Mouse (Mus musculus) lung, embryonic 14.5 days (tissue): ENCODE results near the gene Tef. TPM values are rescaled to one million over a fixed set of nuclear protein-coding genes. Genes with fewer than 3 reads are reported as not detected.

Experiments used
- ATAC-seq: fragments of 200-750 bp; cut with Nextera tagmentation; 2 replicates; pipeline ENCODE4 v1.8.0; 2017; ENCODE audit warnings: mild to moderate bottlenecking, moderate TSS enrichment, moderate library complexity; ENCODE audit not compliant: insufficient read depth
- DNase-seq: peaks from one replicate; pipeline ENCODE4 v3.0.0-alpha.2; 2015
- H3K27ac ChIP-seq: fragments of 300-500 bp; sonication (generic); 2 replicates; pipeline ENCODE4 v1.5.1; 2014; ENCODE audit warnings: low read depth, mild to moderate bottlenecking, moderate library complexity
- H3K27me3 ChIP-seq: fragments of 300-500 bp; sonication (generic); 2 replicates; pipeline ENCODE4 v1.6.1; 2014; ENCODE audit warnings: low read length, control low read depth; ENCODE audit not compliant: insufficient read depth
- H3K36me3 ChIP-seq: fragments of 300-500 bp; sonication (generic); 2 replicates; pipeline ENCODE4 v1.6.1; 2014; ENCODE audit warnings: control low read depth; ENCODE audit not compliant: insufficient read depth
- H3K4me1 ChIP-seq: fragments of 300-500 bp; sonication (generic); 2 replicates; pipeline ENCODE4 v1.6.1; 2014; ENCODE audit warnings: antibody characterized with exemption, control low read depth; ENCODE audit not compliant: insufficient read depth
- H3K4me2 ChIP-seq: fragments of 300-500 bp; sonication (generic); 2 replicates; pipeline ENCODE4 v1.6.1; 2014; ENCODE audit warnings: mild to moderate bottlenecking
- H3K4me3 ChIP-seq: fragments of 300-500 bp; sonication (generic); 2 replicates; pipeline ENCODE4 v1.5.1; 2014; ENCODE audit warnings: low read depth, low read length
- H3K9ac ChIP-seq: fragments of 300-500 bp; sonication (generic); 2 replicates; pipeline ENCODE4 v1.6.1; 2014
- H3K9me3 ChIP-seq: fragments of 300-500 bp; sonication (generic); 2 replicates; pipeline ENCODE4 v1.6.1; 2016; ENCODE audit warnings: low read depth, low read length, control low read depth
- CTCF ChIP-seq: IDR thresholded peaks from 2 replicates; pipeline ENCODE4 v1.5.1; 2016; ENCODE audit warnings: antibody characterized with exemption, low read depth
- WGBS: fragments of 180-500 bp; shearing (Covaris S2); extraction: QIAGEN DNeasy Blood & Tissue Kit; methylation state at CpG from one replicate; pipeline ENCODE4 v1.1.7; 2014; 5-methylcytosine and 5-hydroxymethylcytosine counted together
- polyA plus RNA-seq: library from polyadenylated mRNA; unstranded; fragments of >200 nt; fragmentation: Nextera tagmentation; extraction: Ambion mirVana; gene quantifications from 2 replicates; pipeline ENCODE4 v1.2.1, GENCODE M21; 2014

Tef gene
- polyA plus RNA-seq, 1 experiment from 2014 or later = 23.8 TPM

- H3K9ac ChIP-seq = no peak overlapping the region
- 81% methylated on average over 7 of the region's 7 CpGs for WGBS
- peaks cover 42% of the 10 kb centered on the region for H3K36me3 ChIP-seq
- DNase-seq (no peak), ATAC-seq (no peak)
- no peaks in the 10 kb centered on the region for H3K9me3 ChIP-seq
- H3K4me2 ChIP-seq = no peak overlapping the region
- no peaks in the 10 kb centered on the region for H3K4me1 ChIP-seq
- no peaks in the 10 kb centered on the region for H3K27me3 ChIP-seq
- H3K4me3 ChIP-seq = no peak overlapping the region
- TF ChIP-seq CTCF = no peak
- H3K27ac ChIP-seq = no peak overlapping the region
Measured at GRCm38 (mm10) chr15:81828426-81829207, 26.4 kb downstream of the Tef start.

DNA sequence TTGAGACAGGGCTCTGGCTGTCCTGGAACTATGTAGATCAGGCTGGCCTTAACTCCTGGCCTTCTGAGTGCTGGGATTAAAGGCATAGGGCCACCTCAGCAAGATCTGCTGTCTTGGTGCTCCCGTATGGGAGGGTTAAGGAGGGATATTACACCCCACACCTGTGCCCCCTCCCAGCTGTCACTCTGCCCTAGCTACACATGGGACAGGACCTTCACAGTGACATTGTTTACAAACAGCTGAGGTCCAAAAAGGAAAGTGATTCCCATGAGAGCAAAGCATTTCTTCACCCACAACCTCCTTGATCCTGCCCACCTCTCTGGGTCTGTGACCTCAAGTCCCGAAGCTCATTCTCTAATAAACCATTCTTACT, 27.0 kb downstream of the Tef start:
- DNase-seq (no peak), ATAC-seq (no peak)
- Histone ChIP-seq H3K9ac (no peak overlapping the region), H3K27me3 (no peaks in the 10 kb centered on the region), H3K9me3 (no peaks in the 10 kb centered on the region), H3K4me1 (no peaks in the 10 kb centered on the region), H3K27ac (no peak overlapping the region), H3K36me3 (peaks cover 36% of the 10 kb centered on the region), H3K4me3 (no peak overlapping the region), H3K4me2 (no peak overlapping the region)
- 50% methylated on average over 2 of the region's 2 CpGs for WGBS
- TF ChIP-seq CTCF = no peak

- Histone ChIP-seq H3K4me2 (no peak overlapping the region), H3K9me3 (no peaks in the 10 kb centered on the region), H3K9ac (no peak overlapping the region), H3K27ac (no peak overlapping the region), H3K36me3 (peaks cover 23% of the 10 kb centered on the region), H3K4me1 (no peaks in the 10 kb centered on the region), H3K27me3 (no peaks in the 10 kb centered on the region), H3K4me3 (no peak overlapping the region)
- no peak for DNase-seq
- no peak for TF ChIP-seq CTCF
- 88% methylated on average over 4 of the region's 4 CpGs for WGBS
- no peak for ATAC-seq
Measured at GRCm38 (mm10) chr15:81830530-81830929, 28.3 kb downstream of the Tef start.

GRCm38 (mm10) chr15:81831136-81831825, 29.1 kb downstream of the Tef start:
- 13% methylated on average over 24 of the region's 24 CpGs for WGBS
- peak; percentile 99 for TF ChIP-seq CTCF
- Histone ChIP-seq H3K4me3 (no peak overlapping the region), H3K4me2 (peak overlapping the region; percentile 29; the same call in 1 of the 2 replicates), H3K36me3 (peaks cover 17% of the 10 kb centered on the region), H3K9ac (no peak overlapping the region; the same call in 1 of the 2 replicates), H3K9me3 (no peaks in the 10 kb centered on the region), H3K4me1 (no peaks in the 10 kb centered on the region), H3K27ac (no peak overlapping the region), H3K27me3 (no peaks in the 10 kb centered on the region)
- DNase-seq = peak; percentile 97
- ATAC-seq = peak; percentile 91

DNA sequence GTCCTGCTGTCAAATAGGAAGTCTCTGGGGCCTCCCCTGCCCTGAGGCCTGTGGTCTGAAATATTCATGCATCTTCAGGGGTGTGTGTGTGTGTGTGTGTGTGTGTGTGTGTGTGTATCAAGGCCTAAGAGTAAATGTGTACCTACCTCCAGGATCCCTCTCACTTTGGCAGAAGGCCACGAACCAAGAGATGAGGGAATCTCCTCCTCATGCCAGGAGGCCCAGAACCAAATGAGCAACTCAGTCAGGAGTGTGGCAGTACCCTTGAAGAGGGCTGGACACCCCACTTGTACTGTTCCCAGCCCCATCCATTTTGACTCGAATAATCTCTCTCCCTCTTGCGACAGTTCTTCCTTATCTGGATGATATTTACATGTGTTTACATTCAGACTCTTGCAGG, 30.0 kb downstream of the Tef start:
- TF ChIP-seq CTCF = no peak
- peaks cover 11% of the 10 kb centered on the region; the same call in 1 of the 2 replicates for H3K36me3 ChIP-seq
- no peak overlapping the region for H3K4me3 ChIP-seq
- no peaks in the 10 kb centered on the region for H3K27me3 ChIP-seq
- no peak overlapping the region for H3K9ac ChIP-seq
- no peak overlapping the region for H3K4me2 ChIP-seq
- H3K27ac ChIP-seq = no peak overlapping the region
- H3K9me3 ChIP-seq = no peaks in the 10 kb centered on the region
- ATAC-seq (no peak), DNase-seq (no peak)
- no peaks in the 10 kb centered on the region for H3K4me1 ChIP-seq
- WGBS = 64% methylated on average over 3 of the region's 3 CpGs

GRCm38 (mm10) chr15:81833481-81833880, 31.3 kb downstream of the Tef start:
- no peak overlapping the region for H3K4me2 ChIP-seq
- H3K4me1 ChIP-seq = no peaks in the 10 kb centered on the region
- no peak overlapping the region for H3K9ac ChIP-seq
- no peak for ATAC-seq
- no peak overlapping the region for H3K27ac ChIP-seq
- H3K4me3 ChIP-seq = no peak overlapping the region
- peaks cover 3% of the 10 kb centered on the region; the same call in 1 of the 2 replicates for H3K36me3 ChIP-seq
- 55% methylated on average over 4 of the region's 4 CpGs for WGBS
- H3K27me3 ChIP-seq = no peaks in the 10 kb centered on the region
- H3K9me3 ChIP-seq = no peaks in the 10 kb centered on the region
- no peak for DNase-seq
- no peak for TF ChIP-seq CTCF

DNA sequence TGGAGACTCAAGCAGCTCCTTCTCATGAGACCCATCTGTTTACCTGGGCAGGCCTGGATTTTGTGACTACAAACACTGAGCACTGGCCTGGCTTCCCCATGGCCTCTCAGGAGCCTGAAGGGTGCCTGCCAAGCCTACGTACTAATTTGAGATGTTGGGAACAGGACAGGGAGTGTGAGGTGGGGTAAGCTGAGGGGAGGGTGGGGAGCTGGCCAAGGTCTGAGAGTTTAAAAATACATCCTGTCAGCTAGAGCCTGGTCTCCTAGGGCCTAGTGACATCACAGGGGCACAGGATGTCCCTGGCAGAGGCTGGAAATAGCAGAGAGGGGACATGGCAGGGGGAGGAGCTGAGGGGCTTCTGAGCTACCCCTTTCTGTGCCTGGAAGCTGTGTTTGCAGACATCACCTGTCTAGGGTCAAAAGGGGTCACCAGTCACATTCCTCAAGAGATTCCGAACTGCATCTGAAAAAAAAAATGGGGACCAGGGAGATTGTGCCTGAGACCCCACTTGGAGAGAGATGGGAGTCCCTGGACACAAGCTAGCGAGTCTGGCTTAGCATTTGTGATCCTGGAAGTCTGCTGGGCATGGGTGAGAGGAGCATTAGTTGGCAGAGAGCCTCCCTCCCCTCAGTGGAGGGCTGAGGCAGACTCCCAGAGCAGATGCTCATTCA, 32.1 kb downstream of the Tef start:
- H3K27ac ChIP-seq = no peak overlapping the region
- no peaks in the 10 kb centered on the region for H3K36me3 ChIP-seq
- WGBS = 51% methylated on average over 3 of the region's 3 CpGs
- no peak for ATAC-seq
- H3K9me3 ChIP-seq = no peaks in the 10 kb centered on the region
- no peaks in the 10 kb centered on the region for H3K27me3 ChIP-seq
- no peak overlapping the region for H3K4me3 ChIP-seq
- H3K4me1 ChIP-seq = no peaks in the 10 kb centered on the region
- H3K9ac ChIP-seq = no peak overlapping the region
- no peak overlapping the region for H3K4me2 ChIP-seq
- no peak for DNase-seq
- no peak for TF ChIP-seq CTCF
